Mouse (Mus musculus): ENCODE results near the gene Ddo. TPM values are rescaled to one million over a fixed set of nuclear protein-coding genes. Genes with fewer than 3 reads are reported as not detected.

Ddo gene
- total RNA-seq (2023), result not detected

GRCm38 (mm10) chr10:40629656-40630311 is at the start of gene Ddo:
Gene Ddo, plus strand, starts transcription at chr10:40630011.

GRCm38 (mm10) chr10:40683092-40683867 is 53.5 kb downstream of the Ddo start, which contains the start of gene Mettl24:
Gene Mettl24, plus strand, starts transcription at chr10:40683282.

Other genes with a start within 250 kb of the Ddo start
- gene Slc22a16, start 59.7 kb upstream of the Ddo start, total RNA-seq (2023), result not detected
- not detected for gene Mettl24, start 53.3 kb downstream of the Ddo start, total RNA-seq (2023)